Mouse (Mus musculus) embryonic facial prominence, embryonic 13.5 days (tissue): ENCODE results near the gene Usp42. TPM values are rescaled to one million over a fixed set of nuclear protein-coding genes. Genes with fewer than 3 reads are reported as not detected.

Experiments
- ATAC-seq: fragments of 200-750 bp; cut with Nextera tagmentation; 2 replicates; pipeline ENCODE4 v1.8.0; 2017; ENCODE audit warnings: low read depth; ENCODE audit not compliant: insufficient number of reproducible peaks, insufficient read depth, low FRiP score, low TSS enrichment
- H3K27ac ChIP-seq: fragments of 300-500 bp; sonication (generic); 2 replicates; pipeline ENCODE4 v1.5.1; 2015; ENCODE audit warnings: moderate library complexity, mild to moderate bottlenecking, inconsistent platforms
- H3K27me3 ChIP-seq: fragments of 300-500 bp; sonication (generic); 2 replicates; pipeline ENCODE4 v1.6.1; 2015; ENCODE audit warnings: mild to moderate bottlenecking, inconsistent platforms
- H3K36me3 ChIP-seq: fragments of 300-500 bp; sonication (generic); 2 replicates; pipeline ENCODE4 v1.6.1; 2015; ENCODE audit warnings: mild to moderate bottlenecking, inconsistent platforms
- H3K4me1 ChIP-seq: fragments of 300-500 bp; sonication (generic); 2 replicates; pipeline ENCODE4 v1.6.1; 2015; ENCODE audit warnings: inconsistent platforms
- H3K4me2 ChIP-seq: fragments of 300-500 bp; sonication (generic); 2 replicates; pipeline ENCODE4 v1.6.1; 2015; ENCODE audit warnings: moderate library complexity, mild to moderate bottlenecking, inconsistent platforms
- H3K4me3 ChIP-seq: fragments of 300-500 bp; sonication (generic); 2 replicates; pipeline ENCODE4 v1.5.1; 2015; ENCODE audit warnings: mild to moderate bottlenecking, inconsistent platforms
- H3K9ac ChIP-seq: fragments of 300-500 bp; sonication (generic); 2 replicates; pipeline ENCODE4 v1.6.1; 2015; ENCODE audit warnings: mild to moderate bottlenecking, inconsistent platforms
- H3K9me3 ChIP-seq: fragments of 300-500 bp; sonication (generic); 2 replicates; pipeline ENCODE4 v1.6.1; 2016; ENCODE audit warnings: inconsistent platforms
- WGBS: fragments of 180-500 bp; shearing (Covaris S2); methylation state at CpG from one replicate; pipeline ENCODE4 v1.1.7; 2015; ENCODE audit warnings: mixed read lengths; 5-methylcytosine and 5-hydroxymethylcytosine counted together
- polyA plus RNA-seq: library from polyadenylated mRNA; unstranded; fragments of >200 nt; fragmentation: Nextera tagmentation; extraction: Ambion mirVana; gene quantifications from 2 replicates; pipeline ENCODE4 v1.2.1, GENCODE M21; 2015

Usp42 gene
- polyA plus RNA-seq, 1 experiment from 2014 or later: 24.2 TPM

GRCm38 (mm10) chr5:143669393-143669792 is 62.7 kb downstream of the Usp42 start:
- whole genome bisulfite sequencing: 49% methylated on average over 2 of the region's 2 CpGs
- Histone ChIP-seq H3K4me1 (peaks cover 33% of the 10 kb centered on the region), H3K4me2 (no peak overlapping the region), H3K4me3 (no peak overlapping the region), H3K36me3 (no peaks in the 10 kb centered on the region), H3K27ac (peak overlapping the region; percentile 57), H3K9ac (no peak overlapping the region), H3K9me3 (no peaks in the 10 kb centered on the region), H3K27me3 (no peaks in the 10 kb centered on the region)
- ATAC-seq: no peak

GRCm38 (mm10) chr5:143668884-143669283 is 63.2 kb downstream of the Usp42 start:
- H3K27me3 ChIP-seq: no peaks in the 10 kb centered on the region
- no peaks in the 10 kb centered on the region for H3K9me3 ChIP-seq
- H3K36me3 ChIP-seq: no peaks in the 10 kb centered on the region
- 62% methylated on average over 2 of the region's 2 CpGs for WGBS
- no peak overlapping the region for H3K4me2 ChIP-seq
- no peak overlapping the region for H3K4me3 ChIP-seq
- H3K4me1 ChIP-seq: peaks cover 30% of the 10 kb centered on the region
- no peak overlapping the region for H3K27ac ChIP-seq
- no peak overlapping the region for H3K9ac ChIP-seq
- no peak for ATAC-seq

- no peaks in the 10 kb centered on the region for H3K27me3 ChIP-seq
- H3K27ac ChIP-seq: no peak overlapping the region
- H3K36me3 ChIP-seq: no peaks in the 10 kb centered on the region
- 85% methylated on average over 1 of the region's 1 CpGs for WGBS
- ATAC-seq: no peak
- no peaks in the 10 kb centered on the region for H3K9me3 ChIP-seq
- no peak overlapping the region for H3K9ac ChIP-seq
- H3K4me1 ChIP-seq: peaks cover 22% of the 10 kb centered on the region
- no peak overlapping the region for H3K4me3 ChIP-seq
- no peak overlapping the region for H3K4me2 ChIP-seq
Observed at GRCm38 (mm10) chr5:143666015-143666414, 66.1 kb downstream of the Usp42 start.

GRCm38 (mm10) chr5:143665561-143665960 is 66.5 kb downstream of the Usp42 start:
- no peak for ATAC-seq
- no peaks in the 10 kb centered on the region for H3K9me3 ChIP-seq
- peaks cover 21% of the 10 kb centered on the region for H3K4me1 ChIP-seq
- no peak overlapping the region for H3K4me3 ChIP-seq
- no peak overlapping the region for H3K4me2 ChIP-seq
- no peaks in the 10 kb centered on the region for H3K36me3 ChIP-seq
- H3K9ac ChIP-seq: no peak overlapping the region
- no peak overlapping the region for H3K27ac ChIP-seq
- 81% methylated on average over 2 of the region's 2 CpGs for WGBS
- H3K27me3 ChIP-seq: no peaks in the 10 kb centered on the region

- Histone ChIP-seq H3K27me3 (no peaks in the 10 kb centered on the region), H3K4me2 (no peak overlapping the region), H3K36me3 (no peaks in the 10 kb centered on the region), H3K27ac (peak overlapping the region; percentile 7; the same call in 1 of the 2 replicates), H3K4me1 (peaks cover 19% of the 10 kb centered on the region), H3K4me3 (no peak overlapping the region), H3K9me3 (no peaks in the 10 kb centered on the region), H3K9ac (no peak overlapping the region)
- no peak for ATAC-seq
- WGBS: 84% methylated on average over 7 of the region's 7 CpGs
Observed at GRCm38 (mm10) chr5:143663074-143663687, 68.9 kb downstream of the Usp42 start.

Other genes starting within 250 kb of the Usp42 start
- 439 and 458 TPM in 2 replicates for gene Rac1, start 204.2 kb downstream of the Usp42 start, polyA plus RNA-seq
- 48.4 and 51.3 TPM in 2 replicates for gene Cyth3, start 109.8 kb downstream of the Usp42 start, polyA plus RNA-seq
- gene Eif2ak1, start 85.5 kb upstream of the Usp42 start, polyA plus RNA-seq: 42.5 and 43.2 TPM in 2 replicates
- gene Ankrd61, start 165.4 kb upstream of the Usp42 start, polyA plus RNA-seq: 0.29 and 0.48 TPM in 2 replicates
- gene Aimp2, start 177.6 kb upstream of the Usp42 start, polyA plus RNA-seq: 86.4 and 95.4 TPM in 2 replicates
- 29.4 and 33.0 TPM in 2 replicates for gene Pms2, start 177.7 kb upstream of the Usp42 start, polyA plus RNA-seq
- gene Gm42421, start 195.9 kb upstream of the Usp42 start, polyA plus RNA-seq: 0.98 and 1.0 TPM in 2 replicates
- gene Rsph10b, start 200.8 kb upstream of the Usp42 start, polyA plus RNA-seq: 0.52 and 0.88 TPM in 2 replicates